Mouse (Mus musculus) urinary bladder, adult 18-20 months (tissue): ENCODE measurements at regions not wholly inside any gene's neighbourhood (a gene's known extent, or its start where the extent isn't known, plus 50 kb on each side); places are given as distances from the start of the nearest gene placed in this dataset.

Source experiments
- DNase-seq, 2 experiments: peaks; one replicate each; pipeline ENCODE4 v3.0.0; 2022; ENCODE audit warnings: low spot score in 2 of 2, mixed read lengths in 2 of 2

GRCm38 (mm10) chr1:57643466-57644097, 130.4 kb upstream of the Spats2l start:
- DNase-seq, result no peak

DNA sequence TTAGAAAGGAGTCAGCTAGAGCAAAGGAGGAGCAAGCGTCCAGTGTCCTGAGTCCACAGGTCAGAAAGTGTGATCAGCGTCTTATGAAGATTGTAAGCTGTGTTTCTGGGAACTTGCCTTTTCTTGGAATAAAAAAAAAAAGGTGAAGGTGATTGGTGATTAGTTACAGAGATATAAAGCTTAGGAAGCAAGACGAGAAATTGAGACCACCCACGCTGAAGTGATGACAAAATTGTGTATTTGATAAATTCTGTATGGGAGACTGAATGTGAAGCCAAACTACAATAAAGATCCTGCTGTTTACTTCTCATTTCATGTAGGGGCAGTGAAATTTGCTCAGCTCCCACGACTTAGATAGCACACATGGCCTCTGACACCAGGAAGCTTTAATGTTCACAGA, 109.0 kb upstream of the Spats2l start:
- DNase-seq, result no peak

GRCm38 (mm10) chr1:57665724-57666123, 108.2 kb upstream of the Spats2l start:
- DNase-seq, result no peak

DNA sequence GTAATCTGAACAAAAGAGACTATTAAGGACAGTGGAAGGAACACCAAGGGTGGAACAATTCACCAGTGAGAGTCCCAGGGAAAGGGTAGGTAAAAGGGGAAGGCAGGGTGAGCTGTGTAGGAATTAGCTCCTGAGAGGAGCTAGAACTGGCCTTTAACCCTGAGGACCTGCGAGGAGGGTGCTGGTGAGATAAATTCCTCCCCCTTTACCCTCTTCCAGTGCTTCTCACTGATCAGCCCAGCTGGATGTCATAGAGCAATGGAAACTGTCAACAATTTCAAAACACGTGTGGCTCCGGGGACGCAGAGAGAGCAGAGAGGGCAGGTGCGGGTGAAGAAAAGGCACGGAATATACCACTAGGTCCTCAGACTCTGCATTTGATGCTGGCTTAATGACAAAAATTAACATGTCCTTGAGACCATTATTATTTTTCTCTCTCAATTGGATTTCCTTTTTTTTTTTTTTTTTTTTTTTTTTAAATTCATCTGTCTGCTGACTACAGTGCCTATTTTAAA, 107.7 kb upstream of the Spats2l start:
- DNase-seq, result no peak

- DNase-seq, result no peak
Observed at GRCm38 (mm10) chr1:57673415-57673814, 100.5 kb upstream of the Spats2l start.

DNA sequence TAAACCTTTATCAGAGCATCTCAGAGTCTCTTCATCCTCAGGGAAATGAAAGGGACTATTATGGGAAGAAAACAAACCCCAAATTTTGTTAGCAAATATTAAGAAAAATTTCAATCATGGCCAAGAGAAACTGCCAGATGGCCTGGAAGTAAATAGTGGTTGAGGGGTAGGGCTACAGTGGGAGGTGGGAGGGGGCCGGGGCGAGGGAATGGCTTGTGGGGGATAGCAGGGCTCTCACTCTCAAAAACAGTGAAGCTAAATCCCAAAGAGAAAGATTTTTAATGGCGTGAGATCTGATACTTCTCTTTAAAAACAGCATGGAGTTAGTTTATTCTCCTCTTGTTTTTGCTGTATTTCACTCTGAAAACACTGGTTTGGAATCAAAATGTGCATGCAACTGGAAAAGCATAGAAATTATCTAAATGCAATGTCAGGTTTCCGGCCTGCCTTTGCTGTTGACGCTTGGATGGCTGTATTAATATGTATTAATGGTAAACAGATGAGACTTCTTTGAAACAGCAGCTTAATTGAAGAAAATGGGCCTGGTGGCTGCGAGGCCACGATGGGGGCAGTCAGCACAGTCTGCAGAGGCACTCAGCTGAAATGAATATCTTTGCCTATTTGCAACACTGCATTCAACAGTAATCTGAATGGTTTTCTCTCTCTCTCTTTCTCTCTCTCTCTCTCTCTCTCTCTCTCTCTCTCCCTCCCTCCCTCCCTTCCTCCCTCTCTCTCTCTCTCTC, 99.8 kb upstream of the Spats2l start:
- no peak for DNase-seq

DNA sequence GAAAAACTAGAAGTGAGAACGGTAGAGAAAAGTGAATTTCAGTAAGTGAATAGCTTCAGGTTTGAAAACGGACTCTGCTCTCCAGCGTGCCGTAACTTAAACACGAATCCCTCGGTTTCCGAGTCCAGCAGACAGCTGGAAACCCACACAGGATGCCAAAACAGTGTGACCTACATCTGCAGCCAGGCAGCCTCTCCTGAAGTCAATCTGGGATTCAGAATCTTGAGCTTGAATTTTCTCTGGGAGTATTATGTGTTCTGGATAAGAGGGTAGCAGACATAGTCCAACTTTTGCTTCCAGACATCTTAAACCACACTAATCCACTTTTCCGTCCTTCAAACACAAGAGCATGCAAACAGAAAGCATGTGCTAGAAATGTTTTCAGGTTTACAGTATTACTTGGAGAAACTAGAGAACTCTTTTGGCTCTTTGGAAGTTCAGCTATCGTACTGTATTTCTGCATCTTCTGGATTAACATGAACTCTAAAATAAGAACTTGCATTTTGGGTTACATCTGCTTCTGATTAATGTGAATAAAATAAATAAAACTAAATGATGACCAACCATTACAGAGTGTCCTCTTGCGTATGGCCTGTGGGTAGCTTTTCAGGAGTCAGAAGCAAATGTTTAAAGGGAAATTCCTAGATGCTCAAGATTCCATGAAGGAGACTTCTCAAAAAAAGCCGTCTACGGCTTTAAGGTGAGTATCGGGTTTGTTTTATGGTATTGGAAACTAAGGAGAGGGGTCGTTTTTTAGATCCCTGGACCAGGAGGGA, 89.4 kb upstream of the Spats2l start:
- DNase-seq, result no peak

DNA sequence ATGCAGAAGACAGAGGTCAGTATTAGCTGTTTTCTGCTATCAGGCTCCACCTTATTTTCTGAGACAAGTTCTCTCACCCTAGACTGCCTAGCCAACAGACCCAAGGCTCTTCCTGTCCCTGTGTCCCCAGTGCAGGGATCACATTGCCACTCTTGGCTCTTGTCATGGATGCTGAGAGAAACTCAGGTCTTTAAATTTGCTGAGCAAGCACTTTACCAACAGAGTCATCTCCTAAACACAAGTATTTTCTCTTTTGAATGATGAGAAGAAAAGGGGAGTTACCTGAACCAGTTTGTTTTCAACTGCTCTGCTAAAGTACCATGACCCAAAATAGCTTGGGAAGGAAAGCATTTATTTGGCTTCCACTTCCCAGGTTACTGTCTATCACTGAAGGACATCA, 84.7 kb upstream of the Spats2l start:
- DNase-seq, result no peak

DNA sequence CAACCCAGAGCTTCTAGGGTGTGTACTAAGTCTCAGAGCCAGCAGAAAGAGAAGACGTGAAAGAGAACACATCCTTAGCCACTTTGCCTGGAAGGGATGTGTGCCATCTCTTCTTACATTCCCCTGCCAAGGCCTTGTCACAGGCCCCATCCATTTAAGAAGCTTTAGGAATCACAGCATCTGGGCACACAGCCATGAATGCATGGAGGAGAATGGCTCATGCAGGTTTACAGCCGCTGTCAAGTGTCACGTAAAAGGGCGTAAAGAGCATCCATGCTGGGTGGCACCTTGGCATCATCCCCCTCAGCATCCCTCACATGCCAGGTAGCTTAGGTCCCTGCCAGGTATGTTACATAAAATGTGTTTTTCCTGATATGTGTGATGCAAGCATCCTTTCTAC, 66.1 kb upstream of the Spats2l start:
- no peak for DNase-seq

- DNase-seq, result no peak
Observed at GRCm38 (mm10) chr1:57712916-57713503, 61.0 kb upstream of the Spats2l start.

DNA sequence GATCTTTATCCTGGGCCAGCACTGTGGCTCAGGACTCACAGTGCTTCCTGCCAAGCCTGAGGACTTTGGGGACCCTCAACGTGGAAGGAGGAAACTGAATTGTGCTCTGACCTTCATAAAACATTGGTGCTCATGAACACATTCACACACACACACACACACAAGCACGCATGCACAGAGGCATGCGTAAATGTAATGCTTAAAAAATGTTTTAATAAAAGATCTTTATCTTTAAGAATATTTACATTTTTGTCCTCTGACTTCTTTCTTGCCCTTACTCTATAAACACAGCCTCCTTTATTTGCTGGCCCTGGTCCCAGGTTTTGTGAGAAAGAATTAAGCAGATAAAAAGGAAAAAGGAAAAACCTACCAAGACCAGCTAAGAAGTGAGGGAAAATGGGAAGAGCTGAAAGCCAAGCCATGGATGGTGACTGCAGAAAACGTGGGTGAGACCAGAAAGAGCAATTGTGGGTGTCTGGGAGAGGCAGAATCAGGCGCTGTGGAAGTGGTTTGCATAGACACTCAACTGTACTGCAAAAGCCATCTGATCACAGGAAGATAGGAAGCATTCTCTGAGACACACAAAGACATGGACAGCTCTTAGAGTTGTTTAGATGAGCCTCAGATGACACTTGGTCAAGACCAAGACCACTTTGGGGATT, 56.7 kb upstream of the Spats2l start:
- peak in 1 of 2 experiments; percentile 5 for DNase-seq

- no peak for DNase-seq
Observed at GRCm38 (mm10) chr1:57718409-57718808, 55.6 kb upstream of the Spats2l start.
